15 mouse cellular contexts compared by ENCODE assay signal in genomic region chr11:30580008-30580407, GRCm38 (mm10).
A peak's percentile ranks its signal among the peaks of the same experiment; 100 is the strongest.
DNase-seq lines count a peak whose midpoint lies in the region; ATAC-seq and TF ChIP-seq lines count a peak whose summit lies in the region.
"Had no signal": no experiment of that assay in that cellular context is flagged by ENCODE, and none has a peak within 500 bp of the region (broad histone marks: within the 10 kb centered on the region; RNA-seq: fewer than 3 reads in every experiment).

No protein-coding gene starts in this region.

- ATAC-seq in heart, embryonic 11.5 days (replicated peaks; ENCODE audit: insufficient number of reproducible peaks, low FRiP score, low TSS enrichment) = no peak
- peak; percentile 74 for ATAC-seq in lung, embryonic 16.5 days (ENCODE audit: low read depth)
- no peak for ATAC-seq in heart, embryonic 15.5 days (replicated peaks; ENCODE audit: insufficient number of reproducible peaks, insufficient read depth, low FRiP score, low read depth)
- ATAC-seq: activated CD4-positive, CD25-positive, alpha-beta regulatory T cell, adult 4 months; intestine, embryonic 15.5 days had no signal

- TF ChIP-seq CTCF in heart, adult 2 months (IDR thresholded peaks at IDR 0.05) = no peak

- H3K9ac ChIP-seq in heart, adult 2 months (ENCODE audit: low read depth, low read length) = no peak overlapping the region
- no peak overlapping the region for H3K9ac ChIP-seq in heart, embryonic 11.5 days (ENCODE audit: low read depth, low read length)
- no peak overlapping the region for H3K9ac ChIP-seq in lung, embryonic 16.5 days (ENCODE audit: low read length)
- no peak overlapping the region for H3K9ac ChIP-seq in heart, embryonic 15.5 days
- H3K9ac ChIP-seq: intestine, embryonic 15.5 days; liver, embryonic 13.5 days had no signal

- 36% methylated on average over 2 of the region's 2 CpGs for WGBS in heart, adult 2 months
- 80% methylated on average over 2 of the region's 2 CpGs for WGBS in heart, embryonic 11.5 days (ENCODE audit: insufficient replicate concordance)
- 54% methylated on average over 2 of the region's 2 CpGs for WGBS in lung, embryonic 16.5 days
- WGBS in heart, embryonic 15.5 days = 77% methylated on average over 2 of the region's 2 CpGs

- intact Hi-C loops in heart, adult 2 months (cut with DNase I) = loop anchor here (5.0 kb wide), 1 partner anchor 63 kb away; no protein-coding TSS in a partner anchor

- peaks cover 2% of the 10 kb centered on the region for H3K4me1 ChIP-seq in heart, adult 2 months (ENCODE audit: control insufficient read depth, insufficient read depth, low read length)
- no peaks in the 10 kb centered on the region for H3K4me1 ChIP-seq in heart, embryonic 11.5 days (ENCODE audit: control insufficient read depth, insufficient read depth, low read length)
- H3K4me1 ChIP-seq in lung, embryonic 16.5 days (replicated peaks; ENCODE audit: control insufficient read depth, insufficient read depth, low read length) = no peaks in the 10 kb centered on the region
- H3K4me1 ChIP-seq in heart, embryonic 15.5 days (replicated peaks) = no peaks in the 10 kb centered on the region
- H3K4me1 ChIP-seq: intestine, embryonic 15.5 days; liver, embryonic 13.5 days; megakaryocyte, embryonic 14.5 days had no signal

- peak overlapping the region; percentile 75 for H3K27ac ChIP-seq in heart, adult 2 months
- H3K27ac ChIP-seq in heart, embryonic 11.5 days (ENCODE audit: low read depth, low read length) = no peak overlapping the region
- peak overlapping the region; percentile 63 for H3K27ac ChIP-seq in lung, embryonic 16.5 days (ENCODE audit: low read length)
- H3K27ac ChIP-seq in heart, embryonic 15.5 days = peak overlapping the region; percentile 26; the same call in 1 of the 2 replicates
- H3K27ac ChIP-seq: liver, embryonic 13.5 days had no signal

- no peak overlapping the region for H3K4me2 ChIP-seq in heart, embryonic 11.5 days
- no peak overlapping the region for H3K4me2 ChIP-seq in lung, embryonic 16.5 days (ENCODE audit: low read depth, low read length)
- H3K4me2 ChIP-seq in heart, embryonic 15.5 days = no peak overlapping the region
- H3K4me2 ChIP-seq: intestine, embryonic 15.5 days; liver, embryonic 13.5 days had no signal

- 0 out of 2 replicates have a peak, but pooled peaks cover 3% of the 10 kb centered on the region for H3K9me3 ChIP-seq in heart, embryonic 11.5 days (replicated peaks; ENCODE audit: control insufficient read depth, low read length)
- H3K9me3 ChIP-seq in lung, embryonic 16.5 days (ENCODE audit: control insufficient read depth, low read length) = peaks cover 6% of the 10 kb centered on the region; the same call in 1 of the 2 replicates
- 0 out of 2 replicates have a peak, but pooled peaks cover 6% of the 10 kb centered on the region for H3K9me3 ChIP-seq in heart, embryonic 15.5 days (replicated peaks)
- H3K9me3 ChIP-seq: intestine, embryonic 15.5 days had no signal

- TF ChIP-seq POLR2A in heart, adult 2 months (IDR thresholded peaks at IDR 0.05; ENCODE audit: insufficient read depth, low read depth, low read length) = no peak

- no peak for TF ChIP-seq EP300 in heart, adult 2 months (IDR thresholded peaks at IDR 0.05; ENCODE audit: insufficient read depth, low read depth, low read length)

- no peak overlapping the region for H3K4me3 ChIP-seq in heart, adult 2 months
- H3K4me3 ChIP-seq in heart, embryonic 11.5 days (ENCODE audit: low read depth, low read length) = no peak overlapping the region
- H3K4me3 ChIP-seq in lung, embryonic 16.5 days (ENCODE audit: low read length) = no peak overlapping the region
- no peak overlapping the region for H3K4me3 ChIP-seq in heart, embryonic 15.5 days
- H3K4me3 ChIP-seq: intestine, embryonic 15.5 days; liver, embryonic 13.5 days; megakaryocyte, embryonic 14.5 days had no signal

- H3K27me3 ChIP-seq in heart, adult 2 months (ENCODE audit: control insufficient read depth, insufficient read depth, low read length) = no peaks in the 10 kb centered on the region
- no peaks in the 10 kb centered on the region for H3K27me3 ChIP-seq in heart, embryonic 11.5 days (ENCODE audit: control insufficient read depth, insufficient read depth, low read length)
- no peaks in the 10 kb centered on the region for H3K27me3 ChIP-seq in lung, embryonic 16.5 days (ENCODE audit: control insufficient read depth, insufficient read depth, low read depth, low read length)
- no peaks in the 10 kb centered on the region for H3K27me3 ChIP-seq in heart, embryonic 15.5 days
- H3K27me3 ChIP-seq: intestine, embryonic 15.5 days; liver, embryonic 13.5 days; megakaryocyte, embryonic 14.5 days had no signal

- DNase-seq in heart, adult 2 months = peak; percentile 6 to 27
- DNase-seq in lung, postnatal 4 days = no peak
- DNase-seq in cerebellum, adult 11 months = no peak
- DNase-seq in MN1 (ENCODE audit: low spot score) = no peak
- DNase-seq in urinary bladder, adult 2 months (ENCODE audit: low spot score) = no peak
- DNase-seq: cerebellum, adult 11-12 months; gastrocnemius, postnatal 14 days; layer of hippocampus, adult 9-11 months; liver, embryonic 13.5 days had no signal

- no peaks in the 10 kb centered on the region; the same call in 1 of the 2 replicates for H3K79me2 ChIP-seq in heart, adult 2 months (replicated peaks; ENCODE audit: control insufficient read depth, insufficient read depth, low read length)

- H3K36me3 ChIP-seq in heart, adult 2 months (ENCODE audit: control insufficient read depth, insufficient read depth, low read length) = peaks cover 5% of the 10 kb centered on the region
- H3K36me3 ChIP-seq in heart, embryonic 11.5 days (ENCODE audit: control insufficient read depth, insufficient read depth, low read length) = no peaks in the 10 kb centered on the region
- no peaks in the 10 kb centered on the region for H3K36me3 ChIP-seq in lung, embryonic 16.5 days (ENCODE audit: control insufficient read depth, insufficient read depth, low read length)
- H3K36me3 ChIP-seq in heart, embryonic 15.5 days = no peaks in the 10 kb centered on the region; the same call in 1 of the 2 replicates
- H3K36me3 ChIP-seq: intestine, embryonic 15.5 days; liver, embryonic 13.5 days had no signal

Comparison
In these comparisons a context has a peak if more than half of its experiments do, and no peak if none do; other contexts are left out.
1. DNase-seq: peak in heart, adult 2 months (2 of 2); none in lung, postnatal 4 days (0 of 2), cerebellum, adult 11 months (single experiment), MN1 (single experiment) and urinary bladder, adult 2 months (single experiment).